Mouse (Mus musculus) MEL (cell line): ENCODE measurements around the gene Lhfp. TPM values are rescaled to one million over a fixed set of nuclear protein-coding genes. Genes with fewer than 3 reads are reported as not detected.

Experiments
- DNase-seq: peaks from one replicate; pipeline ENCODE4 v3.0.0; 2011; ENCODE audit warnings: low read depth, low spot score
- H3K27ac ChIP-seq: 2 replicates; pipeline ENCODE4 v1.5.1; 2012; ENCODE audit warnings: low read depth, mild to moderate bottlenecking, control low read depth, low read length, moderate library complexity; ENCODE audit not compliant: control insufficient read depth
- H3K27me3 ChIP-seq, 2 experiments: fragments of 150-350 bp in 1 of 2; sonication (generic) in 1 of 2; 2 replicates each; pipeline ENCODE4 v1.6.1; 2012; ENCODE audit warnings: low read length in 2 of 2, mild to moderate bottlenecking in 2 of 2, improper control_type of control experiment in 1 of 2, moderate library complexity in 1 of 2; ENCODE audit not compliant: insufficient read depth in 2 of 2, control insufficient read depth in 1 of 2
- H3K36me3 ChIP-seq, 2 experiments: 2 replicates each; pipeline ENCODE4 v1.6.1; 2012 to 2014; ENCODE audit warnings: low read length in 2 of 2, improper control_type of control experiment in 1 of 2, inconsistent platforms in 1 of 2, mild to moderate bottlenecking in 1 of 2; ENCODE audit not compliant: insufficient read depth in 2 of 2, control insufficient read depth in 1 of 2
- H3K4me1 ChIP-seq, 2 experiments: fragments of 150-350 bp in 1 of 2; sonication (generic) in 1 of 2; 2 replicates each; pipeline ENCODE4 v1.6.1; 2012; ENCODE audit warnings: low read length in 2 of 2, improper control_type of control experiment in 1 of 2, mild to moderate bottlenecking in 1 of 2; ENCODE audit not compliant: insufficient read depth in 2 of 2, control insufficient read depth in 1 of 2
- H3K4me3 ChIP-seq, 2 experiments: fragments of 150-350 bp in 1 of 2; sonication (generic) in 1 of 2; 2 replicates each; pipeline ENCODE4 v1.5.1; 2012; ENCODE audit warnings: low read depth in 2 of 2, low read length in 2 of 2, mild to moderate bottlenecking in 2 of 2, moderate library complexity in 2 of 2, control low read depth in 1 of 2, improper control_type of control experiment in 1 of 2; ENCODE audit not compliant: control insufficient read depth in 1 of 2, insufficient read depth in 1 of 2
- H3K79me2 ChIP-seq: 2 replicates; pipeline ENCODE4 v1.6.1; 2012; ENCODE audit warnings: mild to moderate bottlenecking, low read length, moderate library complexity; ENCODE audit not compliant: control insufficient read depth, poor library complexity, insufficient read depth
- H3K9ac ChIP-seq: 2 replicates; pipeline ENCODE4 v1.6.1; 2012; ENCODE audit warnings: low read depth, mild to moderate bottlenecking, control low read depth, low read length, moderate library complexity; ENCODE audit not compliant: control insufficient read depth, poor library complexity, severe bottlenecking
- H3K9me3 ChIP-seq: fragments of 150-350 bp; sonication (generic); replicated peaks from 2 replicates; pipeline ENCODE4 v1.6.1; 2012; ENCODE audit warnings: mild to moderate bottlenecking, low read length, improper control_type of control experiment, moderate library complexity; ENCODE audit not compliant: insufficient read depth
- BHLHE40 ChIP-seq: IDR thresholded peaks from 2 replicates; pipeline ENCODE4 v1.6.1; 2012; ENCODE audit warnings: low read depth, mild to moderate bottlenecking, inconsistent platforms, low read length, improper control_type of control experiment, borderline replicate concordance
- CHD2 ChIP-seq: IDR thresholded peaks from 2 replicates; pipeline ENCODE4 v1.6.1; 2011; ENCODE audit warnings: low read length, improper control_type of control experiment
- CTCF ChIP-seq, 3 experiments: IDR thresholded peaks in 2 of 3; conservative IDR thresholded peaks in 1 of 3; 2 replicates each; pipeline ENCODE4 v1.5.1; 2011 to 2012; ENCODE audit warnings: low read length in 3 of 3, low read depth in 2 of 3, mild to moderate bottlenecking in 2 of 3, improper control_type of control experiment in 1 of 3, inconsistent platforms in 1 of 3, mixed read lengths in 1 of 3, moderate library complexity in 1 of 3; ENCODE audit not compliant: control insufficient read depth in 1 of 3, insufficient read depth in 1 of 3, poor library complexity in 1 of 3, severe bottlenecking in 1 of 3
- EP300 ChIP-seq, 2 experiments: IDR thresholded peaks; 2 replicates each; pipeline ENCODE4 v1.6.1; 2011; ENCODE audit warnings: improper control_type of control experiment in 2 of 2, low read length in 2 of 2, low read depth in 1 of 2, mild to moderate bottlenecking in 1 of 2
- ETS1 ChIP-seq: IDR thresholded peaks from 2 replicates; pipeline ENCODE4 v1.6.1; 2012; ENCODE audit warnings: low read depth, mild to moderate bottlenecking, inconsistent platforms, low read length, improper control_type of control experiment, moderate library complexity
- GABPA ChIP-seq: IDR thresholded peaks from 2 replicates; pipeline ENCODE4 v1.6.1; 2012; ENCODE audit warnings: low read depth, mild to moderate bottlenecking, inconsistent platforms, low read length, improper control_type of control experiment, moderate library complexity
- HCFC1 ChIP-seq: IDR thresholded peaks from 2 replicates; pipeline ENCODE4 v1.6.1; 2012; ENCODE audit warnings: low read depth, mild to moderate bottlenecking, inconsistent platforms, low read length, improper control_type of control experiment, moderate library complexity
- JUND ChIP-seq: IDR thresholded peaks from 2 replicates; pipeline ENCODE4 v1.6.1; 2011; ENCODE audit warnings: low read depth, mild to moderate bottlenecking, improper control_type of control experiment, low read length
- KAT2A ChIP-seq: conservative IDR thresholded peaks from 2 replicates; pipeline ENCODE4 v1.6.1; 2012; ENCODE audit warnings: low read depth, low read length, improper control_type of control experiment, inconsistent platforms
- MAFK ChIP-seq: IDR thresholded peaks from 2 replicates; pipeline ENCODE4 v1.6.1; 2011; ENCODE audit warnings: low read depth, mild to moderate bottlenecking, low read length, improper control_type of control experiment, borderline replicate concordance
- MAX ChIP-seq: IDR thresholded peaks from 2 replicates; pipeline ENCODE4 v1.6.1; 2011; ENCODE audit warnings: low read length, improper control_type of control experiment
- MAZ ChIP-seq: IDR thresholded peaks from 2 replicates; pipeline ENCODE4 v1.6.1; 2012; ENCODE audit warnings: low read depth, mild to moderate bottlenecking, inconsistent platforms, low read length, improper control_type of control experiment
- MEF2A ChIP-seq: IDR thresholded peaks from 2 replicates; pipeline ENCODE4 v1.6.1; 2014; ENCODE audit warnings: low read depth, mild to moderate bottlenecking, inconsistent platforms, low read length, improper control_type of control experiment; ENCODE audit not compliant: poor library complexity, insufficient replicate concordance, severe bottlenecking; ENCODE audit errors: extremely low read depth
- NELFE ChIP-seq: IDR thresholded peaks from 2 replicates; pipeline ENCODE4 v1.6.1; 2011; ENCODE audit warnings: low read depth, low read length, improper control_type of control experiment
- NRF1 ChIP-seq: IDR thresholded peaks from 2 replicates; pipeline ENCODE4 v1.6.1; 2014; ENCODE audit warnings: low read depth, mild to moderate bottlenecking, inconsistent platforms, low read length, improper control_type of control experiment, moderate library complexity; ENCODE audit not compliant: poor library complexity, insufficient read depth, severe bottlenecking
- POLR2A ChIP-seq, 2 experiments: IDR thresholded peaks; 2 replicates each; pipeline ENCODE4 v1.6.1; 2011 to 2012; ENCODE audit warnings: low read length in 2 of 2, mild to moderate bottlenecking in 2 of 2, control low read depth in 1 of 2, improper control_type of control experiment in 1 of 2, low read depth in 1 of 2, moderate library complexity in 1 of 2; ENCODE audit not compliant: control insufficient read depth in 1 of 2, insufficient read depth in 1 of 2, poor library complexity in 1 of 2
- POLR2AphosphoS2 ChIP-seq: IDR thresholded peaks from 2 replicates; pipeline ENCODE4 v1.6.1; 2011; ENCODE audit warnings: low read length, improper control_type of control experiment
- POLR2AphosphoS5 ChIP-seq: IDR thresholded peaks from 2 replicates; pipeline ENCODE4 v1.6.1; 2012; ENCODE audit warnings: low read depth, borderline replicate concordance, mild to moderate bottlenecking, inconsistent platforms, low read length, moderate library complexity, mixed read lengths
- RCOR1 ChIP-seq: IDR thresholded peaks from 2 replicates; pipeline ENCODE4 v1.6.1; 2012; ENCODE audit warnings: low read depth, mild to moderate bottlenecking, inconsistent platforms, low read length, improper control_type of control experiment
- SMC3 ChIP-seq: IDR thresholded peaks from 2 replicates; pipeline ENCODE4 v1.6.1; 2011; ENCODE audit warnings: low read depth, low read length, improper control_type of control experiment
- TBP ChIP-seq: IDR thresholded peaks from 2 replicates; pipeline ENCODE4 v1.8.0; 2011; ENCODE audit warnings: low read depth, low read length, improper control_type of control experiment
- TCF12 ChIP-seq: IDR thresholded peaks from 2 replicates; pipeline ENCODE4 v1.6.1; 2014; ENCODE audit warnings: low read depth, mild to moderate bottlenecking, inconsistent platforms, low read length, improper control_type of control experiment, moderate library complexity
- ZMIZ1 ChIP-seq: IDR thresholded peaks from 2 replicates; pipeline ENCODE4 v1.6.1; 2012; ENCODE audit warnings: low read depth, mild to moderate bottlenecking, inconsistent platforms, low read length, improper control_type of control experiment, moderate library complexity
- ZNF384 ChIP-seq: IDR thresholded peaks from 2 replicates; pipeline ENCODE4 v1.6.1; 2012; ENCODE audit warnings: low read depth, mild to moderate bottlenecking, inconsistent platforms, low read length, improper control_type of control experiment
- polyA plus RNA-seq, 2 experiments: library from polyadenylated mRNA; stranded (reverse) in 1 of 2; unstranded in 1 of 2; fragments of >175 nt in 1 of 2; fragments of >200 nt in 1 of 2; gene quantifications; 2 replicates each; pipeline versions ENCODE4 v1.2.1 to v1.2.4; 2012; ENCODE audit warnings: low replicate concordance in 2 of 2, low read depth in 1 of 2; ENCODE audit not compliant: insufficient read length in 2 of 2, insufficient read depth in 1 of 2, missing spikeins in 1 of 2
- total RNA-seq: library from RNA; depleted of rRNA; stranded (reverse); fragments of 300-350 nt; gene quantifications from 2 replicates; pipeline ENCODE4 v1.2.3, GENCODE M21; 2012

Gene Lhfp
- total and polyA plus RNA-seq, 3 experiments = not detected

DNA sequence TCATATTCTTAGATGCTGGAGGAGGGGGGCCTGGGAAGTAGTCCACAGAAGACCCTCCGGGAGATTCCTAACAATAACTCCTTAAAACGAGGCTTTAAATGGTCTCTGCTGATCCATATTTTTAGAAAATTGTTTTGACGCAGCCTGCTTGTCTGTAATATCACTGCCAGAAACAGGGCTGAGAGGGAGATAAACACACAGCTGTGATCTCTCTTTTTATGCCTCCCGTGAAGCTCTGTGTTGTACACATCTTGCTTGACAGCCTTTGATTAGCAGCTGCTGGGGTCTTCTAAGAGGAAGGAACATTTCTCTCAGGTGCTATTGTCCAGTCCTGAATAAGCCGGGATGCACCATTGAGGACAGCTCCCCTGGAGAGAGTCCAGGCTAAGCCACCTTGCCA lies 176.4 kb downstream of the Lhfp start:
- H3K27me3 ChIP-seq = no peaks in the 10 kb centered on the region
- no peak overlapping the region for H3K27ac ChIP-seq
- H3K4me1 ChIP-seq = no peaks in the 10 kb centered on the region
- H3K4me3 ChIP-seq = no peak overlapping the region
- TF ChIP-seq JUND (no peak), CTCF (IDR thresholded peaks at IDR 0.05 in 2 of 3, conservative IDR thresholded peaks at IDR 0.05 in 1 of 3; ENCODE audit: control insufficient read depth in 1 of 3, insufficient read depth in 1 of 3, low read depth in 2 of 3, low read length in 3 of 3, poor library complexity in 1 of 3, severe bottlenecking in 1 of 3) (no peak), KAT2A (no peak), MAX (no peak), EP300 (IDR thresholded peaks at IDR 0.05; ENCODE audit: low read depth in 1 of 2, low read length in 2 of 2) (no peak), POLR2AphosphoS5 (no peak), ZNF384 (no peak), ZMIZ1 (no peak), HCFC1 (no peak)
- TF ChIP-seq, all 39 proteins: peak for 0
- DNase-seq = no peak
- H3K9ac ChIP-seq = no peak overlapping the region
- H3K9me3 ChIP-seq = no peaks in the 10 kb centered on the region
- no peaks in the 10 kb centered on the region for H3K36me3 ChIP-seq
- H3K79me2 ChIP-seq = no peaks in the 10 kb centered on the region

DNA sequence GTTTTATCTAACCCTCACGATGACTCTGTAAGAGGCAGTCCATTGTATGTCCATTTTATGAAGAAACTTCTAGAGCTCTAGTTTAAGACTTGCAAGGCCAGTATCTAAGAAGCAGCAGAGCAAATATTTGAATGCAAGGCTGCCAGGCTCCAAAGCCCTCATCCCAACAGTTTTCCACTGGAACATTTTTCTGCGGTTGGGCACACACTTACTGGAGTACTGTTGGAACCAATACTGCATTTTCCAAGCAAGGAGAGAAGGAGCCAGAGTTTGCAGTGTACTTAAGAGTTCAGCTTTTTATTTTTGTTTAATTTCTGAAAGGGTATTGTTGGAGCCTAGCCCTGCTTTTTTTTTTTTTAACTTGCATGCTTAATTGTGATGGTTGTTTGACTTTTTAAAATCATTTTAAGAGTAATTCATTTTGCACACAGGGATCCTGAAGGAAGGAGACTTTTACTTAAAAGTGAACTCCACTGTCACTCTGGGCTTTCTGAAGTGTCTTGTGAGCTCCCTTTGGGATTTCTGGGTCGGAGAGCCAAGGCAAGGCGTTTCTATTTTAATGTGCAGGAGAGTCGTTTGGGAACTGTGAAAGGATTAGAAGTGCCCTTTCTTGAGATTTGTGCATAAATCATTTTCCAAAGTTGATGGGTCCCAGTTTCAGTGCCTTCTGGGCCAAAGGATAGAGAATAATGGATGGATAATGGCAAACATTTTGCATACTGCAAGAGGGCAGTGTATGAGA lies 180.4 kb downstream of the Lhfp start:
- Histone ChIP-seq H3K4me3 (no peak overlapping the region), H3K27ac (no peak overlapping the region), H3K9ac (no peak overlapping the region), H3K9me3 (no peaks in the 10 kb centered on the region), H3K27me3 (no peaks in the 10 kb centered on the region), H3K36me3 (no peaks in the 10 kb centered on the region), H3K79me2 (no peaks in the 10 kb centered on the region), H3K4me1 (no peaks in the 10 kb centered on the region)
- no peak for DNase-seq
- no peak for TF ChIP-seq TCF12
- no peak for TF ChIP-seq ETS1
- no peak for TF ChIP-seq MEF2A
- no peak for TF ChIP-seq SMC3
- TF ChIP-seq POLR2AphosphoS2 = no peak
- TF ChIP-seq NRF1 = no peak
- no peak for TF ChIP-seq JUND
- no peak for TF ChIP-seq TBP
- no peak for TF ChIP-seq MAFK
- TF ChIP-seq MAX = no peak
- TF ChIP-seq NELFE = no peak
- no peak for TF ChIP-seq BHLHE40
- TF ChIP-seq KAT2A = no peak
- no peak for TF ChIP-seq POLR2A (IDR thresholded peaks at IDR 0.05; ENCODE audit: control insufficient read depth in 1 of 2, insufficient read depth in 1 of 2, low read depth in 1 of 2, low read length in 2 of 2, poor library complexity in 1 of 2)
- no peak for TF ChIP-seq ZNF384
- no peak for TF ChIP-seq GABPA
- TF ChIP-seq ZMIZ1 = no peak
- no peak for TF ChIP-seq RCOR1
- no peak for TF ChIP-seq MAZ
- TF ChIP-seq CHD2 = no peak
